Mouse (Mus musculus) kidney, postnatal 0 days (tissue): ENCODE measurements around the gene Dennd1a. TPM values are rescaled to one million over a fixed set of nuclear protein-coding genes. Genes with fewer than 3 reads are reported as not detected.

ENCODE experiments used
- ATAC-seq: fragments of 200-750 bp; cut with Nextera tagmentation; replicated peaks from 2 replicates; pipeline ENCODE4 v1.8.0; 2017; ENCODE audit warnings: low read depth, moderate number of reproducible peaks, moderate TSS enrichment, moderate library complexity; ENCODE audit not compliant: low FRiP score
- DNase-seq: peaks from one replicate; pipeline ENCODE4 v3.0.0-alpha.2; 2016; ENCODE audit warnings: low spot score
- H3K27ac ChIP-seq: fragments of 300-500 bp; sonication (generic); 2 replicates; pipeline ENCODE4 v1.5.1; 2014; ENCODE audit warnings: mild to moderate bottlenecking
- H3K27me3 ChIP-seq: fragments of 300-500 bp; sonication (generic); 2 replicates; pipeline ENCODE4 v1.6.1; 2014; ENCODE audit warnings: low read length, mixed read lengths; ENCODE audit not compliant: insufficient read depth
- H3K36me3 ChIP-seq: fragments of 300-500 bp; sonication (generic); 2 replicates; pipeline ENCODE4 v1.6.1; 2014; ENCODE audit warnings: low read length, mixed read lengths; ENCODE audit not compliant: insufficient read depth
- H3K4me1 ChIP-seq: fragments of 300-500 bp; sonication (generic); replicated peaks from 2 replicates; pipeline ENCODE4 v1.6.1; 2014; ENCODE audit warnings: antibody characterized with exemption, low read length, mixed read lengths; ENCODE audit not compliant: insufficient read depth
- H3K4me2 ChIP-seq: fragments of 300-500 bp; sonication (generic); 2 replicates; pipeline ENCODE4 v1.6.1; 2014; ENCODE audit warnings: mild to moderate bottlenecking, low read length, moderate library complexity, mixed read lengths
- H3K4me3 ChIP-seq: fragments of 300-500 bp; sonication (generic); replicated peaks from 2 replicates; pipeline ENCODE4 v1.5.1; 2014; ENCODE audit warnings: low read depth, low read length
- H3K9ac ChIP-seq: fragments of 300-500 bp; sonication (generic); 2 replicates; pipeline ENCODE4 v1.6.1; 2014; ENCODE audit warnings: low read depth, low read length
- H3K9me3 ChIP-seq: fragments of 300-500 bp; sonication (generic); replicated peaks from 2 replicates; pipeline ENCODE4 v1.6.1; 2016; ENCODE audit warnings: low read length, inconsistent platforms, mixed read lengths
- CTCF ChIP-seq: IDR thresholded peaks from 2 replicates; pipeline ENCODE4 v1.5.1; 2016; ENCODE audit warnings: antibody characterized with exemption, low read depth, mild to moderate bottlenecking, moderate library complexity
- WGBS: fragments of 180-500 bp; shearing (Covaris S2); extraction: QIAGEN DNeasy Blood & Tissue Kit; methylation state at CpG from one replicate; pipeline ENCODE4 v1.1.7; 2014; 5-methylcytosine and 5-hydroxymethylcytosine counted together
- polyA plus RNA-seq: library from polyadenylated mRNA; unstranded; fragments of >200 nt; fragmentation: Nextera tagmentation; extraction: Ambion mirVana; gene quantifications from 2 replicates; pipeline ENCODE4 v1.2.1, GENCODE M21; 2015

Dennd1a gene
- polyA plus RNA-seq, 1 experiment from 2014 or later = 10.6 TPM

DNA sequence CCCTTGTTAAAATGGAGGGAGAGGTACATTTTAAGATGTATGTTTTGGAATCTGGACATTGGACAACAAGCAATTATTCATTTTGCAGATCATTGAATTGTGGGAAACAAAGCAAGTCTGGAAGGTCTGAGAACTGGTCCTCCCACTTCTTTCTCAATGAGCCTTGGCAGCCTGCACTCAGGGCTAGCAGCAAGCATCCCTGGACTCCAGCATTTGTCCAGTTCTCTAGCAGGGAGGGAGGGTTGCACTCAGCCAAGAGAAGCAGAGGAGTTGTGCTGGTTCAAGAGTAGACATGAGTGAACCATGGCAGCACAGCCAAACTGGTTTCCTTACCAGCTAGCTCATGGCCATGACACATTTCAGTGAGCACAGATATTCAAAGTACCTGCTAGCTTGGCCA is 447.3 kb downstream of the Dennd1a start:
- Histone ChIP-seq H3K4me3 (no peak overlapping the region), H3K4me2 (no peak overlapping the region), H3K27me3 (no peaks in the 10 kb centered on the region), H3K36me3 (no peaks in the 10 kb centered on the region), H3K9me3 (no peaks in the 10 kb centered on the region), H3K27ac (no peak overlapping the region), H3K9ac (no peak overlapping the region), H3K4me1 (no peaks in the 10 kb centered on the region; the same call in 1 of the 2 replicates)
- TF ChIP-seq CTCF = no peak
- no peak for ATAC-seq
- no peak for DNase-seq

- 74% methylated on average over 7 of the region's 7 CpGs for WGBS
- H3K4me3 ChIP-seq = no peak overlapping the region
These were observed 448.8 kb downstream of the Dennd1a start for GRCm38 (mm10) chr2:37838202-37838984.

GRCm38 (mm10) chr2:37837542-37837941 is 449.6 kb downstream of the Dennd1a start:
- Histone ChIP-seq H3K27me3 (no peaks in the 10 kb centered on the region), H3K36me3 (no peaks in the 10 kb centered on the region), H3K4me2 (no peak overlapping the region), H3K4me1 (no peaks in the 10 kb centered on the region; the same call in 1 of the 2 replicates), H3K9me3 (no peaks in the 10 kb centered on the region), H3K27ac (no peak overlapping the region), H3K4me3 (no peak overlapping the region), H3K9ac (no peak overlapping the region)
- ATAC-seq (no peak), DNase-seq (no peak)
- 98% methylated on average over 3 of the region's 3 CpGs for WGBS
- TF ChIP-seq CTCF = no peak

More at GRCm38 (mm10) chr2:37838202-37838984, 448.8 kb downstream of the Dennd1a start:
- Histone ChIP-seq H3K4me2 (no peak overlapping the region), H3K4me1 (no peaks in the 10 kb centered on the region; the same call in 1 of the 2 replicates), H3K9me3 (no peaks in the 10 kb centered on the region), H3K9ac (no peak overlapping the region), H3K27me3 (no peaks in the 10 kb centered on the region), H3K27ac (no peak overlapping the region), H3K36me3 (no peaks in the 10 kb centered on the region)
- DNase-seq (no peak), ATAC-seq (no peak)
- no peak for TF ChIP-seq CTCF

- 97% methylated on average over 3 of the region's 3 CpGs for WGBS
- Histone ChIP-seq H3K27ac (no peak overlapping the region), H3K4me2 (no peak overlapping the region), H3K4me1 (no peaks in the 10 kb centered on the region), H3K9me3 (no peaks in the 10 kb centered on the region), H3K4me3 (no peak overlapping the region), H3K9ac (no peak overlapping the region), H3K36me3 (no peaks in the 10 kb centered on the region), H3K27me3 (no peaks in the 10 kb centered on the region)
- ATAC-seq = no peak
- TF ChIP-seq CTCF = no peak
- DNase-seq = no peak
These were observed 450.3 kb downstream of the Dennd1a start for GRCm38 (mm10) chr2:37836926-37837325.

- DNase-seq = no peak
- no peak overlapping the region for H3K9ac ChIP-seq
- no peak overlapping the region for H3K4me3 ChIP-seq
- TF ChIP-seq CTCF = no peak
- no peaks in the 10 kb centered on the region for H3K9me3 ChIP-seq
- H3K4me2 ChIP-seq = no peak overlapping the region
- 73% methylated on average over 10 of the region's 10 CpGs for WGBS
- H3K27ac ChIP-seq = no peak overlapping the region
- ATAC-seq = no peak
- H3K27me3 ChIP-seq = no peaks in the 10 kb centered on the region
- no peaks in the 10 kb centered on the region for H3K36me3 ChIP-seq
- H3K4me1 ChIP-seq = no peaks in the 10 kb centered on the region
These were observed 454.9 kb downstream of the Dennd1a start for GRCm38 (mm10) chr2:37832253-37832652.

DNA sequence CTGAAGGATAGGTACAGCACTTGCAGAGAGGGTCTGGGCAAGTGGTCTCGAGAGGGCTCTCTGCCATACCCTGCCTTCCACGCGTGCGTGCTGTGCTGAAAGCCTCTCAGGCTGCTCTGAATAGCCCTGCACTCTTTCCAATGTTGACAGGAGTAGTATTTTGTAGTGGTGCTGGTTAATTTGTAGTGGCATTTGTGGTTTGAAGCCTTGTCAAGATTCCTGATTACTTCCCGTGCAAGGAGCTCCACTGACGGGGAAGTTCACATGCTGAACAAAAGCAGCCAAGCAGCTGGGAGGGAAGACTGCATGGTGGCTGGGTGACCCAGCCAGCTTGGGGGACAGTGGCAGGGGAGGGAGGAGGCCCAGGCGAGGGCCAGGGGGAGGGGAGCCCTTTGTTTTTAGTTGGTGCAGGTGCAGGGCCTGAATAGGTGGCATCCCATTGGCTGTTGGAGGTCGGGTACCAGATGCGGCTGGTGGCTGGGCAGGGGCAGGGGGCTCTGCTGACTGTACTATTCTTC is 457.4 kb downstream of the Dennd1a start:
- no peak overlapping the region for H3K4me2 ChIP-seq
- H3K4me3 ChIP-seq = no peak overlapping the region
- no peak overlapping the region for H3K9ac ChIP-seq
- no peak overlapping the region for H3K27ac ChIP-seq
- H3K36me3 ChIP-seq = no peaks in the 10 kb centered on the region
- ATAC-seq (0 out of 2 replicates have a peak, but pooled peaks have one; percentile 34), DNase-seq (no peak)
- TF ChIP-seq CTCF = no peak
- no peaks in the 10 kb centered on the region for H3K9me3 ChIP-seq
- no peaks in the 10 kb centered on the region for H3K4me1 ChIP-seq
- WGBS = 53% methylated on average over 9 of the region's 9 CpGs
- no peaks in the 10 kb centered on the region for H3K27me3 ChIP-seq
